Mouse (Mus musculus) A20 (cell line): ENCODE measurements around the gene Olfr642.

ENCODE experiments used
- DNase-seq: peaks from one replicate; pipeline ENCODE4 v3.0.0-alpha.2; 2011; ENCODE audit warnings: low read depth, low spot score

The Olfr642 gene

GRCm38 (mm10) chr7:104052566-104052965 is at the start of gene Olfr642:
Gene Olfr642, minus strand, starts transcription at chr7:104052666.
- DNase-seq: no peak

- no peak for DNase-seq
Observed at GRCm38 (mm10) chr7:104085365-104085764, 32.9 kb upstream of the Olfr642 start, which contains the start of gene Olfr645. Gene Olfr645, minus strand, starts transcription at chr7:104085465.

DNA sequence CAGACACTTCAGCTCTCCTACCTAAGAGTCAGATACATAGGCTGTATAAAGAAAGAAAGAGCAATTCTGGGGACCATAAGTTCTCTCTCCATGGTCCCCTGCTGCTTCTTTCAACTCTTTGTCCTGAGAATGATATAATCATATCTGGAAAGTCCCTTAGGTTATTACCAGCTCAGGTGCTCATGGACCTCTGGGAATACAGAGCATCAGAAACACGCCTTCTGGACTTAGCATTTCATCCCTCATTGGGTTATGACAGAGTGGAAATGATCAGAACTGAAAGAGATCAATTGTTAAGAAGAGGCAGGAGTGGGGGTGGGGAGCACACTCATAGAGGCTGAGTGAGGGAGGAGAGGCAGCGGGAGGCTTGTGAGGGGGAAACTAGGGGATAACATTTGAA is 19.3 kb upstream of the Olfr642 start, which contains the start of gene Olfr644:
TSS of gene Olfr644 (minus strand) at position 101 of the 400 bp plus-strand sequence.
- no peak for DNase-seq

DNA sequence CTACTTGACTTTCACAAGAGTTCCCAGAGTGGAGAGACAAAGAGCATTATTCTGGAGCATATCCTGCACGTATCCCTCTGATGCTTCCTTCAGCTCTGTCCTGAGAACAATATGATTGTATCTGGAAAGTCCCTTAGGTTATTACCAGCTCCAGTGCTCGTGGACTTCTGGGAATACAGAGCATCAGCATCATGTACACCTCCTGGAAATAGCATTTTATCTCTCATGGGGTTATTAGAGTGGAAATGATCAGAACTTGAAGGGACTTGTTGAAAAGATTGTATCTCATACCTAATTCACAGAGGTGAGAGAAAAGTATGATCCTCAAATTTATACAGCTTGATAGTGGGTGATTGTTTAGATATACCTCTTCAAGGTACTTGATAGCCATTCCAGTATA is 8.9 kb upstream of the Olfr642 start, which contains the start of gene 4930516K23Rik:
TSS of gene 4930516K23Rik (minus strand) at position 101 of the 400 bp plus-strand sequence.
- no peak for DNase-seq

GRCm38 (mm10) chr7:104059215-104059614 is 6.7 kb upstream of the Olfr642 start:
- DNase-seq: no peak

GRCm38 (mm10) chr7:104050745-104051144 is 1.7 kb downstream of the Olfr642 start:
- DNase-seq: no peak

GRCm38 (mm10) chr7:104035145-104035544 is 17.3 kb downstream of the Olfr642 start, which contains the start of gene Olfr641:
Gene Olfr641, plus strand, starts transcription at chr7:104035445.
- DNase-seq: no peak

GRCm38 (mm10) chr7:104026978-104027377 is 25.5 kb downstream of the Olfr642 start:
- DNase-seq: no peak

- DNase-seq: no peak
Observed at GRCm38 (mm10) chr7:104025473-104025872, 27.0 kb downstream of the Olfr642 start, which contains the start of gene Olfr640. Gene Olfr640, minus strand, starts transcription at chr7:104025573.

DNA sequence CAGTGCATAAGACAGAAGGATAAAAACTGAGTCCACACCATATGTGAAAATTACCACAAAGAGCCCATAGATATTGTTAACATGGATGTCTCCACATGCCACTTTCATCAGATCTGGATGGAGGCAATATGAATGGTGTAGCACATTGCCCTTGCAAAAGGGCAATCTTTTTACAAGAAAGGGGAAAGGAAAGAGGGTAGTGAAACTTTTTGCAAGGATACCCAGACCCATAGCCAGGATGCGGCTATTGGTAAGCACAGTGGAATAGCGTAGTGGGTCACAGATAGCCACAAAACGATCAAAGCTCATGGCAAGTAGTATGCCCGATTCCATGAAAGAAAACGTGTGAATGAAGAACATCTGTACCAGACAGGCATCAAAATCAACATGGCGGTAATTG is 30.8 kb downstream of the Olfr642 start:
- DNase-seq: no peak

DNA sequence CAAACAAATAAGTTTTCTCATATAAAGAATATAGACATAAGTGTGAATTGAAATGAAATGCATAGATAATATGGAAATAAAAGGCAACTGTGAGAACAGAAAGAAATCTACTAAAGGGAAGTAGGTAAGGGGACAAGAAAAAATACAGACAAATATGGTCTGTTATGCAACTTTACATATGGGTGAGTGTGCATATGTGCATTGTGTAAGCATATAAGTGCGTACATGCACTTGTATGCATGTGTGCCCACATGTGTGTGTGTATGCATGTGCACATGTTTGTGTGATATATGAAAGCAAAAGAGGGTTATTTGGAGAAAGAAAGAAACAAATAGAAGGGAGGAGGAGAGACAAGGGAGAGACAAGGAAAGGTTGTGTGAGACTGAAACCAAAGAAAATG is 33.5 kb downstream of the Olfr642 start:
- no peak for DNase-seq

- no peak for DNase-seq
Observed at GRCm38 (mm10) chr7:104017203-104017602, 35.3 kb downstream of the Olfr642 start, which contains the start of gene Olfr639. Gene Olfr639, minus strand, starts transcription at chr7:104017303.

- no peak for DNase-seq
Observed at GRCm38 (mm10) chr7:103999124-103999523, 53.3 kb downstream of the Olfr642 start.

DNA sequence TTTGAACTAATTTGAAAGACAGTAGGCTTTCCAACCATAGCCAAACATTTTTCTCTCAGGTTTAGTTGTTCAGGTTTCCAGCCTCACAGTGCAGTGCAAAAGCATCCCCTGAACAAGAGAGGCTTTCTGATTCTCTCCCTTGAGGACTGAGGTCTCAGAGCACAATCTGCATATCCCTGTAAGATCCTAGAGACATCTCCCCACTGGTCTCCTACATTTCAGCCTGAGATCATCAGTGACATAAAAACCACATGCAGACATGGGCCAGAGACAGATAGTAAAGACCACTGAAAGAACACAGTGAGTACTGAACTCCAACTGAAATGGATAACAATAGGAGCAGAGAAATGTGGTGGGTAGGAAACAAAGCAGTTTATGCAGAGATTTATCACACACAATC is 54.0 kb downstream of the Olfr642 start, which contains the start of gene Olfr638:
TSS of gene Olfr638 (plus strand) at position 301 of the 400 bp plus-strand sequence.
- no peak for DNase-seq
